Mouse (Mus musculus) liver, embryonic 11.5 days (tissue): ENCODE data around the gene Tmem170b. TPM values are rescaled to one million over a fixed set of nuclear protein-coding genes. Genes with fewer than 3 reads are reported as not detected.

Source experiments
- ATAC-seq: fragments of 200-750 bp; cut with Nextera tagmentation; replicated peaks from 2 replicates; pipeline ENCODE4 v1.8.0; 2017; ENCODE audit warnings: moderate number of reproducible peaks, mild to moderate bottlenecking, moderate TSS enrichment, moderate library complexity; ENCODE audit not compliant: low FRiP score
- DNase-seq: peaks from one replicate; pipeline ENCODE4 v3.0.0-alpha.2; 2017; ENCODE audit warnings: low spot score
- H3K27ac ChIP-seq: fragments of 300-500 bp; sonication (generic); 2 replicates; pipeline ENCODE4 v1.5.1; 2014; ENCODE audit warnings: mild to moderate bottlenecking, low read depth, low read length, control low read depth
- H3K27me3 ChIP-seq: fragments of 300-500 bp; sonication (generic); replicated peaks from 2 replicates; pipeline ENCODE4 v1.6.1; 2014; ENCODE audit warnings: low read length, mixed read lengths; ENCODE audit not compliant: control insufficient read depth, insufficient read depth
- H3K36me3 ChIP-seq: fragments of 300-500 bp; sonication (generic); 2 replicates; pipeline ENCODE4 v1.6.1; 2014; ENCODE audit warnings: mild to moderate bottlenecking, low read length, moderate library complexity, mixed read lengths; ENCODE audit not compliant: control insufficient read depth, insufficient read depth
- H3K4me1 ChIP-seq: fragments of 300-500 bp; sonication (generic); replicated peaks from 2 replicates; pipeline ENCODE4 v1.6.1; 2014; ENCODE audit warnings: low read length, mixed read lengths; ENCODE audit not compliant: control insufficient read depth, insufficient read depth
- H3K4me2 ChIP-seq: fragments of 300-500 bp; sonication (generic); 2 replicates; pipeline ENCODE4 v1.6.1; 2014; ENCODE audit warnings: mild to moderate bottlenecking, control low read depth, moderate library complexity
- H3K4me3 ChIP-seq: fragments of 300-500 bp; sonication (generic); 2 replicates; pipeline ENCODE4 v1.5.1; 2014; ENCODE audit warnings: low read depth, low read length, control low read depth
- H3K9ac ChIP-seq: fragments of 300-500 bp; sonication (generic); 2 replicates; pipeline ENCODE4 v1.6.1; 2014; ENCODE audit warnings: low read depth, low read length, control low read depth
- H3K9me3 ChIP-seq: fragments of 300-500 bp; sonication (generic); 2 replicates; pipeline ENCODE4 v1.6.1; 2016; ENCODE audit warnings: low read length, inconsistent platforms, mixed read lengths; ENCODE audit not compliant: control insufficient read depth
- WGBS: fragments of 180-500 bp; shearing (Covaris S2); extraction: QIAGEN DNeasy Blood & Tissue Kit; methylation state at CpG from one replicate; pipeline ENCODE4 v1.1.7; 2014; 5-methylcytosine and 5-hydroxymethylcytosine counted together
- polyA plus RNA-seq: library from polyadenylated mRNA; unstranded; fragments of >200 nt; fragmentation: Nextera tagmentation; extraction: Ambion mirVana; gene quantifications from 2 replicates; pipeline ENCODE4 v1.2.1, GENCODE M21; 2014

Gene Tmem170b
- polyA plus RNA-seq, 1 experiment from 2014 or later = 11.4 TPM

DNA sequence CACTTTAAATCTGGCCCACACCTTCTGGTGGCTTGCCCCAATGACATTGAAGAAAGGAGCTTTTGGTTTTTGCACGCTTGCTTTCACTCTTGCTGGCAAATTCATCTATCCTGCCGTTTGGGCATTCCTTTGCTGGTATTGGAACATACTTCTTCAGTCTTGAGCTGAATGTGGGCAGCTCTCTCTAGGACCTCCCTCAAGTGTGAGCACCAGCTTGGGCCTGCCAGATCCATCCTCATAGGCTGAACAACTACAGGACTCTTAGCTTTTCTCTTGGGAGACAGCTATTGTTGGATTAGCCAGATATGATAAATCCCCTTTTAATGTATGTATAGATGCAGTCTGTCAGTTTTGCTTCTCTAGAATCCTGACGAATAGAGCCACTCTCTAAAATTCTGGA lies 19.5 kb downstream of the Tmem170b start:
- Histone ChIP-seq H3K27ac (no peak overlapping the region), H3K9ac (no peak overlapping the region), H3K4me2 (no peak overlapping the region), H3K4me1 (no peaks in the 10 kb centered on the region), H3K36me3 (no peaks in the 10 kb centered on the region), H3K27me3 (no peaks in the 10 kb centered on the region), H3K9me3 (no peaks in the 10 kb centered on the region), H3K4me3 (no peak overlapping the region)
- DNase-seq (no peak), ATAC-seq (no peak)
- 84% methylated on average over 3 of the region's 3 CpGs for WGBS

DNA sequence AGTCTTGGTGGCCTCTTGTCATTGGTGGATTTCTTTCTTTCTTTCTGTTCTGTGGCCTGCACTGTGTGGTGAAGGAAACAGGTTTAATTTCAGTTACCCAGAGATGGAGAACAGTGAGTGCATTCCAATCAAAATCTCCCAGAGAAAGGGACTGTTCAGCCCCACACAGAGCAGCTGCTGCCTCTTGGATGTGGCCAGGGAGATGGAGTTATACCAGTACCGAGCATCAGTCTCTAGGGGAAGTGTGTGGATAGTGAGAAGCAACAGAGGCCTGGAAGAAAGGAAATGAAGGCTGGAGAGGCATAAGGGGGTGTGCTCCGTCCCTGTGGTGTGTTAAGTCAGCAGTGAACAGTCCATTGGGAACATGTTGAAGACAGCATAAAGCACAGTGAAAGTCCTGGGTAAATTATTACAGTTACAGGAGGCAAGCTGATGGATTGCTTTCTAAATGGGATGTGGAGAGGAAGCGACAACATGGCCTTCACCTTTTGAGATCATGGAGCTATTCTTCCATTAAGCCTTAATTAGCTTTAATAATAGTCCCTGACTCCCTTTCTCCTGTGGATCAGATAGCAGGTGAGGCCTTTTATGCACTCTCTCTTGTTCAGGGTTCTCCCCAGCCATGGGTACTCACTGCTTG lies 21.7 kb downstream of the Tmem170b start:
- H3K9me3 ChIP-seq = no peaks in the 10 kb centered on the region
- H3K36me3 ChIP-seq = no peaks in the 10 kb centered on the region
- DNase-seq (no peak), ATAC-seq (no peak)
- H3K4me2 ChIP-seq = no peak overlapping the region
- H3K27me3 ChIP-seq = no peaks in the 10 kb centered on the region
- no peaks in the 10 kb centered on the region for H3K4me1 ChIP-seq
- H3K9ac ChIP-seq = no peak overlapping the region
- no peak overlapping the region for H3K4me3 ChIP-seq
- no peak overlapping the region for H3K27ac ChIP-seq
- WGBS = 62% methylated on average over 3 of the region's 3 CpGs

DNA sequence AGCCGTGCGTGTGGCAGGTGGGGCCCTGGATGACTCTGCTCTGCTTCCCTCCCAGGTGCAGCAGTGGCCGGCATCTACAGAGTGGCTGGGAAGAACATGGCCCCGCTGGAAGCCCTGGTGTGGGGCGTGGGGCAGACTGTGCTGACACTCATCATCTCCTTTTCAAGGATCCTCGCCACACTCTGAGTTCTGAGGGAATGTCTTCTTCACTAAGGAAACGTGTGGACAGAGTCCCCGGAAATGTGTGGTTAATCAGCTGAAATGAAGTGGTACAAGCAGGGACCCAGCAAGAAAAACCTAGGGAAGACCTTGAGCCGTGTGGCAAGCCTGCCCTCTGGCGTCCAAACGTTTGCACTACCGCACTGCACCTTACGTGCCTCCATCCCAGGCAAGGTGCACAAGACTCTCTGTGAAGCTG lies 28.7 kb downstream of the Tmem170b start:
- Histone ChIP-seq H3K4me3 (no peak overlapping the region), H3K4me1 (no peaks in the 10 kb centered on the region), H3K9ac (no peak overlapping the region), H3K4me2 (no peak overlapping the region), H3K27ac (no peak overlapping the region), H3K36me3 (peaks cover 2% of the 10 kb centered on the region; the same call in 1 of the 2 replicates), H3K9me3 (no peaks in the 10 kb centered on the region), H3K27me3 (no peaks in the 10 kb centered on the region)
- DNase-seq (peak; percentile 54), ATAC-seq (no peak; the same call in 1 of the 2 replicates)
- WGBS = 24% methylated on average over 13 of the region's 13 CpGs

GRCm38 (mm10) chr13:41638083-41638482 lies 32.4 kb downstream of the Tmem170b start:
- Histone ChIP-seq H3K4me2 (no peak overlapping the region), H3K9me3 (no peaks in the 10 kb centered on the region), H3K27ac (no peak overlapping the region), H3K9ac (no peak overlapping the region), H3K4me1 (no peaks in the 10 kb centered on the region), H3K4me3 (no peak overlapping the region), H3K36me3 (peaks cover 2% of the 10 kb centered on the region; the same call in 1 of the 2 replicates), H3K27me3 (no peaks in the 10 kb centered on the region)
- DNase-seq (no peak), ATAC-seq (no peak)
- 88% methylated on average over 4 of the region's 4 CpGs for WGBS

DNA sequence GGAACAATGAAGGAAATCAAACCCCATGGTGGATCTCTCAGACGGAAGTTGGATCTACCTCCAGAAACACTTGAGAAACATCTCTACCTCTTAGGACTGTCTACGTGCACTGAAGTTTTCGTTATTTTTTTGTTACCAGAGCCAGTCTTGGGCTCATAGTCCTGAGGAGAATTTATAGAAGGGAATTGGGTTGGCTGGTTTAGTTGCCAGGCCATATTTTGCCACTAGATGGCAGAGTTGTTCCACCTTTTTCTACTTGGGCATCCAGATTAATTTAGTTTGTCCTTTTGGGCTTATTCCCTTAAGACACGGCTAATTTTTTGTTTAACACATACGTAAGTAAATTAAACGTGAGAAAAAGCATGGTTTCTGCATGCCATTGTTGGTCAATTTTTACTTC lies 37.1 kb downstream of the Tmem170b start:
- H3K4me1 ChIP-seq = no peaks in the 10 kb centered on the region
- no peak overlapping the region for H3K27ac ChIP-seq
- peaks cover 2% of the 10 kb centered on the region; the same call in 1 of the 2 replicates for H3K36me3 ChIP-seq

GRCm38 (mm10) chr13:41643798-41644197 lies 38.1 kb downstream of the Tmem170b start:
- no peak for ATAC-seq
- WGBS = 79% methylated on average over 7 of the region's 7 CpGs
- no peak overlapping the region for H3K27ac ChIP-seq

More for the DNA sequence above, 37.1 kb downstream of the Tmem170b start:
- Histone ChIP-seq H3K9ac (no peak overlapping the region), H3K4me2 (no peak overlapping the region), H3K4me3 (no peak overlapping the region), H3K9me3 (no peaks in the 10 kb centered on the region), H3K27me3 (no peaks in the 10 kb centered on the region)
- no peak for DNase-seq
- 28% methylated on average over 6 of the region's 6 CpGs for WGBS
- no peak for ATAC-seq

DNA sequence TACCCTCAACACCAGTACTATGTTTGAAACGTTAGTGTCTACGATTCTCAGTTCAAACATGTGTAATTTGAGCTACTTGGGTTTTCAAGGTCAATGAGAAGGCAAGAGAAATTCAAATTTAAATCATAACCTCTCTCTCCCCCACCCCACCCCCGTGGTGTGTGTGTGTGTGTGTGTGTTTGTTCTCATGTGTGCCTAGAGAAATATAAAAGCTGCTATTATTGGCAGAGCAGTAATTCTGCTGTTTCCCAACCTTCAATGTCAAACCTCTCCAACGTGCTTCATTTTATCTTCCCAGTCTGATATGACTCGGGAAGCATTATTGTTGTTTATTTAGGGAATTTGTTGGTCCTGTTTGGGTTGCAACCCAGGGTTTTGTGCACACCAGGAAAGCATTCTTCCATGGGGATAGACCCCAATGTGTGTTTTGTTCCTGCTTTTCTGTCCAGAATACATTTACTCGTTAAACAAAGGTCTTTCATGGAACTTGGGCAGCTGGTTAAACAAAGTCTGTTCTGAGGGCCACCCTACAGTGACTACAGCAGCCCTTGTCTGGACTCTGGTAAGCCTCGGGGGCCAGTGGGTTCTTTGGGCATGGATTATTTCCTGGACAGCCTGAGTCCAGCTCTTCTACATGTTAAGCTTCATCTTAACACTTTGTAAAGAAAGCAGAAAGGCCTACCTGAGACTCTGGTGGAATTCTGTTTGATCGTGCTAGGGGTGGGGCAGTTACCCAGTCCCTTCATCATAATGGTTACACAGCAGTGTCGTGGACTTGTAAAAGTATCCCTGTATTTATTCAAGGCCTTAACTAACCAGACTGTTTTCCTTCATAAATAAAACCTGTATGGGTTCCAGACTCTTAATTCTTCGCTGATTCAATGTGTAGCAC lies 39.1 kb downstream of the Tmem170b start:
- no peaks in the 10 kb centered on the region for H3K36me3 ChIP-seq
- no peak overlapping the region for H3K4me3 ChIP-seq
- no peaks in the 10 kb centered on the region for H3K9me3 ChIP-seq
- no peak overlapping the region for H3K27ac ChIP-seq
- 67% methylated on average over 10 of the region's 10 CpGs for WGBS
- no peak overlapping the region for H3K9ac ChIP-seq
- H3K4me1 ChIP-seq = no peaks in the 10 kb centered on the region
- no peaks in the 10 kb centered on the region for H3K27me3 ChIP-seq
- H3K4me2 ChIP-seq = no peak overlapping the region
- ATAC-seq (no peak), DNase-seq (no peak)

More at GRCm38 (mm10) chr13:41643798-41644197, 38.1 kb downstream of the Tmem170b start:
- Histone ChIP-seq H3K4me2 (no peak overlapping the region), H3K9me3 (no peaks in the 10 kb centered on the region), H3K36me3 (peaks cover 2% of the 10 kb centered on the region; the same call in 1 of the 2 replicates), H3K4me1 (no peaks in the 10 kb centered on the region), H3K27me3 (no peaks in the 10 kb centered on the region), H3K4me3 (no peak overlapping the region), H3K9ac (no peak overlapping the region)
- DNase-seq = no peak

DNA sequence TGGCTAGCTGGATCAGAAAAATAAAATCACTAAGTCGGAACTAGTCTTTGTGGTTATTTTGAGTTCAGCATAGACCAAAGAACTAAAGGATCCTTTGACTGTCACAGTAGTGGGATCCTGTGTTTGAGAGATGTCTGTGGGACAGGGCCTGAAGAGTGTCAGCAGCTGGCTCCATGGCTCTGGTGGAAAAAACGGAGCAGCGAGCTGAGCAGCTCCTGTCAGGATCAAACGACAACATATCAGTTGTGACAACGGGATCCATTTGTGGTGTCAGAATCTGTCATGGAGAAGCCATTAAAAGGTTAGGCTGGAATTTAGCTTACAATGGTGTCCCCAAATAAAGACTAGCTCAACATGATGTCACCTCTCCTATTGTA lies 39.8 kb downstream of the Tmem170b start:
- Histone ChIP-seq H3K9me3 (no peaks in the 10 kb centered on the region), H3K4me3 (no peak overlapping the region), H3K27me3 (no peaks in the 10 kb centered on the region), H3K4me1 (no peaks in the 10 kb centered on the region), H3K27ac (no peak overlapping the region), H3K9ac (no peak overlapping the region), H3K36me3 (no peaks in the 10 kb centered on the region), H3K4me2 (no peak overlapping the region)
- ATAC-seq = no peak
- no peak for DNase-seq
- WGBS = 73% methylated on average over 5 of the region's 5 CpGs
